Mouse (Mus musculus): ENCODE measurements at regions not wholly inside any gene's neighbourhood (a gene's known extent, or its start where the extent isn't known, plus 50 kb on each side); places are given as distances from the start of the nearest gene placed in this dataset.

GRCm38 (mm10) chr5:62939050-62939449, 125.4 kb downstream of the Dthd1 start:
- WGBS = 47% methylated on average over 6 of the region's 6 CpGs
- H3K4me3 ChIP-seq (ENCODE audit: low read depth, low read length) = no peak overlapping the region

More at GRCm38 (mm10) chr5:62939050-62939449, 125.4 kb downstream of the Dthd1 start:
- H3K4me1 ChIP-seq (ENCODE audit: control insufficient read depth, insufficient read depth, low read length) = no peaks in the 10 kb centered on the region
- H3K4me2 ChIP-seq (ENCODE audit: low read length) = no peak overlapping the region
- H3K9ac ChIP-seq (ENCODE audit: low read depth, low read length) = no peak overlapping the region
- ATAC-seq = peak; percentile 56; the same call in 1 of the 2 replicates
- no peak overlapping the region for H3K27ac ChIP-seq (ENCODE audit: low read length)
- H3K36me3 ChIP-seq (ENCODE audit: control insufficient read depth, insufficient read depth, low read length) = no peaks in the 10 kb centered on the region
- H3K9me3 ChIP-seq (replicated peaks; ENCODE audit: control insufficient read depth, low read length, poor library complexity, severe bottlenecking) = no peaks in the 10 kb centered on the region
- H3K27me3 ChIP-seq (ENCODE audit: control insufficient read depth, insufficient read depth, low read depth, low read length) = no peaks in the 10 kb centered on the region
